Mouse (Mus musculus) neutrophil, adult 83 days (primary cell): Measurements from ENCODE around the gene Tpi1. TPM values are rescaled to one million over a fixed set of nuclear protein-coding genes. Genes with fewer than 3 reads are reported as not detected.

Experiments used
- total RNA-seq, 2 experiments: library from RNA; stranded (reverse); gene quantifications; one replicate each; pipeline ENCODE4 v1.2.4; 2023

The Tpi1 gene
- 100 to 1,000 TPM; 131 to 139 TPM for total RNA-seq

DNA sequence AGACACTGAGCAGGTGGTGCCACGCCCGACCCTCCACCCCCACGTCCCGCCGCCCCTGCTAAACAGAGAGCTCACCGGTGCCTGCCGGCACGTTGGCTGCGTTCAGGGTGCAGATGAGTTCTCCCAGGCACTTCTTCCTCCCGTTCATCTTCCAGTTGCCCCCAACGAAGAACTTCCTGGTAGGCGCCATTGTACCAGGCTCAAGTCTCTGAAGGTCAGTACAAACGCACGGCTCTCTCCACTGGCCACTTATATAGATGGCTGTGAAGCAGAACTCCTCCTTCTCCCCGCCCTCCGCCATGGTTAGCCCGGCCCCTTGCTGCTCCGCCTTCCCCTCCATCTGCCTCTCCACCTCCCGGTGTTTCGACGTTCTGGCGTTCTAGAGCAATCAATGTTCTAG, at the start of gene Tpi1:
Tpi1 (minus strand) TSS at position 364 of the 400 bp plus-strand sequence.

GRCm38 (mm10) chr6:124856916-124857839, 43.1 kb upstream of the Tpi1 start, which contains the start of gene P3h3:
Gene P3h3 (minus strand): TSS chr6:124857752.

DNA sequence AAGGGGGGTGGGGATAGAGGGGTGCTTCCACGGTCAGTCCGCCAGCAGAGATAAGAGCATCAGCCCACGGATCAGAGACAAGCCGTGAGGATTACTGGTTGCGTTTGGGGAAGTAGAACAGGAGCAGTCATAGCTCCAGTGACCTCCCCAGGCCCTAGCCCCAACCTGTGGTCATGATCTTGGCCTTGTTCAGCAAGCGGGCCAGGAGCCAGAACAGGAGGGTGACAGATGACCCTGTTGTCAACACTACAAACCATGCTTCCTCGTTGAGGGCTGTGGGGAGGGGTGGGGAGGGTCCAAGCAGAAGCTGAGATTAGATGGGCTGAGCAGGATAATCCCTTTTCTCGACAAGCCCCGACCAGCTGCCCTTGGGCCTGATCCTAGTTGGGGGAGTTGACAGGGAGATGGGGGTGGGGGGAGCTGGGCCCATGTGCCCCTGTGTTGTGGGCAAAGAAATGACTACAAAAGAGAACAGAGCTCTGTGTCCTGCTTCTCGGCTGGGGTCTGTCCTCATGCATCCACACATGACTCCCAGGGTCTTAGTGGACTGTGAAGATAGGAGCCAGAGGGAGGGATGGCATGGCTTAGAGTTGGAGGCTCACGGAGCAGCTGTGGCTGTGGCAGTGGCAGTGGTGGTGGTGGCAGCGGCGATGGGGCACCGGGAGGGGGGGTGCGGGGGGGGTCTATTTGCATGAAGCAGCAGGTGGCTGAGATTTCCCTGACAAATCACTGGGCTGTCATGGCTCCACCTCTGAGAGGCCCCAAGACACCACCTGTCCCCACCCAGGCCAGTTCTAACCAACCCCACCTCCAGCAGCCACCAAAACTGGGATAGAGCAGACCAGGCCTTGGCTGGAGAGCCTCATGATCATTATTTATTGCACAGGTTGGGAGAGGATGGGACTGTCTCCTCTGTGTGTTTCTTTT, 26.4 kb upstream of the Tpi1 start, which contains the start of gene Gnb3:
Gnb3 (minus strand) TSS at position 35 of the 927 bp plus-strand sequence.

GRCm38 (mm10) chr6:124828868-124829798, 15.0 kb upstream of the Tpi1 start, which contains the start of the genes Usp5 and Cdca3:
Gene Usp5 (minus strand): TSS chr6:124829484.
Gene Cdca3 (plus strand): TSS chr6:124829547.

GRCm38 (mm10) chr6:124808358-124809012, 5.6 kb downstream of the Tpi1 start, which contains the start of gene Spsb2:
Gene Spsb2 (plus strand): TSS chr6:124808661.

GRCm38 (mm10) chr6:124779222-124779983, 34.7 kb downstream of the Tpi1 start, which contains the start of gene Lrrc23:
Gene Lrrc23 (minus strand): TSS chr6:124779727.

DNA sequence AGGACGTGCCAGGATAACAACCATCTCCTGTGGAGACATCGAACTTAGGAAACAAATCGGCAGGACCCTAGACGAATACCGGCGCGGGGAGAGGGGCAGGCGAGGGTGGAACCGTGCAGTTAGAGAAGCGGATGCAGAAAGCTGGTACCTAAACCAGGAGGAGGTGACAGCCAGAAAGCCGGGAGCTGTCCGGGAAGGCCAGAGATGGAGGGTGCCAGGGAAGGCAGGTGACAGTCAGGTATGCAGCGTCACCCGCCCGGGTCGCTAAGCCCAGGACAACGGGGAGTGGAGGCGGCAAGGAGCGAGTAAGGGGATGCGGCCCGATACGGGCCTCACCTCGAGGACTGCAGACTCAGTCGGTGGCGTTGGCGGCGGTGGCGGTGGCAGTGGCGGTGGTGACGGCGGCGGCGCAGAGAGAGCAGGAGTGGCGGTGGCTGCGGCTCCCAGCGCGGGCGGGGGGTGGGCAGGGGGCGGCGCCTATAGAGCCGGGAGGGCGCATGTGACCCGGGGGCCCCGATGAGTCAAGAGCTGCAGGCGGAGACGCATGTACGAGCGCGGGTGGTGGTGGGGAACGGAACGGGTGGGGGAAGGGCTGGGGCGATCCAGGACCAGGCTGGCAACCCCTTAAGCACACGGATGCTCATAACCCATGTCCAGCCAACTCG, 44.9 kb downstream of the Tpi1 start, which contains the start of gene Eno2:
Eno2 (minus strand) TSS at position 573 of the 665 bp plus-strand sequence.

Other genes with a start within 250 kb of the Tpi1 start
- under 1 TPM; 0.22 to 0.62 TPM for gene C1rb, start 244.0 kb downstream of the Tpi1 start, total RNA-seq
- under 1 TPM in 1 of 2 experiments, not detected in 1; 0.13 TPM for gene C1s2, start 178.2 kb downstream of the Tpi1 start, total RNA-seq
- 10 to 100 TPM; 55.6 to 64.5 TPM for gene Lpcat3, start 151.3 kb downstream of the Tpi1 start, total RNA-seq
- gene Emg1, start 102.1 kb downstream of the Tpi1 start, total RNA-seq = 10 to 100 TPM; 53.2 to 62.5 TPM
- gene Phb2, start 102.0 kb downstream of the Tpi1 start, total RNA-seq = 100 to 1,000 TPM; 119 to 130 TPM
- 100 to 1,000 TPM; 378 to 393 TPM for gene Ptpn6, start 75.6 kb downstream of the Tpi1 start, total RNA-seq
- gene Grcc10, start 72.9 kb downstream of the Tpi1 start, total RNA-seq = 100 to 1,000 TPM; 116 to 117 TPM
- gene Gm45234, start 58.3 kb downstream of the Tpi1 start, total RNA-seq = 1 to 10 TPM in 1 of 2 experiments, not detected in 1; 1.1 TPM
- 10 to 100 TPM; 32.0 to 35.9 TPM for gene Atn1, start 57.8 kb downstream of the Tpi1 start, total RNA-seq
- not detected for gene Eno2, start 44.6 kb downstream of the Tpi1 start, total RNA-seq
- not detected for gene Lrrc23, start 34.6 kb downstream of the Tpi1 start, total RNA-seq
- 10 to 100 TPM; 21.0 to 23.8 TPM for gene Spsb2, start 5.6 kb downstream of the Tpi1 start, total RNA-seq
- 10 to 100 TPM; 58.2 to 61.3 TPM for gene Usp5, start 15.2 kb upstream of the Tpi1 start, total RNA-seq
- gene Cdca3, start 15.3 kb upstream of the Tpi1 start, total RNA-seq = 10 to 100 TPM; 77.1 to 93.0 TPM
- gene Gnb3, start 26.0 kb upstream of the Tpi1 start, total RNA-seq = not detected
- gene P3h3, start 43.5 kb upstream of the Tpi1 start, total RNA-seq = under 1 TPM; 0.55 to 0.61 TPM
- under 1 TPM in 1 of 2 experiments, not detected in 1; 0.15 TPM for gene Gpr162, start 49.7 kb upstream of the Tpi1 start, total RNA-seq
- under 1 TPM in 1 of 2 experiments, not detected in 1; 0.24 TPM for gene Cd4, start 73.9 kb upstream of the Tpi1 start, total RNA-seq
- gene Lag3, start 97.4 kb upstream of the Tpi1 start, total RNA-seq = 1 to 10 TPM in 1 of 2 experiments, under 1 TPM in 1; 0.44 to 1.2 TPM
- 100 to 1,000 TPM in 1 of 2 experiments, 10 to 100 TPM in 1; 99.4 to 117 TPM for gene Ptms, start 105.8 kb upstream of the Tpi1 start, total RNA-seq
- gene Mlf2, start 117.1 kb upstream of the Tpi1 start, total RNA-seq = 10 to 100 TPM; 89.4 to 93.4 TPM
- 10 to 100 TPM; 19.9 to 22.1 TPM for gene Cops7a, start 151.2 kb upstream of the Tpi1 start, total RNA-seq
- not detected for gene Pianp, start 182.4 kb upstream of the Tpi1 start, total RNA-seq
- gene Zfp384, start 194.8 kb upstream of the Tpi1 start, total RNA-seq = 10 to 100 TPM; 68.3 to 71.3 TPM
- 10 to 100 TPM; 63.2 to 66.2 TPM for gene Ing4, start 225.5 kb upstream of the Tpi1 start, total RNA-seq
- gene Acrbp, start 235.4 kb upstream of the Tpi1 start, total RNA-seq = 10 to 100 TPM; 14.2 to 19.9 TPM